Mouse (Mus musculus) heart, embryonic 11.5 days (tissue): Measurements from ENCODE around the gene Gm26602. TPM values are rescaled to one million over a fixed set of nuclear protein-coding genes. Genes with fewer than 3 reads are reported as not detected.
A peak's percentile ranks its signal among the peaks of the same experiment; 100 is the strongest.
"Not testable (repeated sequence)": the region's sequence is repeated elsewhere in the genome, so short reads cannot be mapped to it uniquely, and the experiment has no call there.

Experiments
- ATAC-seq: fragments of 200-750 bp; cut with Nextera tagmentation; replicated peaks from 2 replicates; pipeline ENCODE4 v1.8.0; 2017; ENCODE audit warnings: moderate library complexity; ENCODE audit not compliant: insufficient number of reproducible peaks, low FRiP score, low TSS enrichment
- H3K27ac ChIP-seq: fragments of 300-500 bp; sonication (generic); 2 replicates; pipeline ENCODE4 v1.5.1; 2014; ENCODE audit warnings: mild to moderate bottlenecking, low read depth, low read length
- H3K27me3 ChIP-seq: fragments of 300-500 bp; sonication (generic); 2 replicates; pipeline ENCODE4 v1.6.1; 2014; ENCODE audit warnings: mild to moderate bottlenecking, low read length, mixed read lengths; ENCODE audit not compliant: control insufficient read depth, insufficient read depth
- H3K36me3 ChIP-seq: fragments of 300-500 bp; sonication (generic); 2 replicates; pipeline ENCODE4 v1.6.1; 2014; ENCODE audit warnings: mild to moderate bottlenecking, low read length, moderate library complexity, mixed read lengths; ENCODE audit not compliant: control insufficient read depth, insufficient read depth
- H3K4me1 ChIP-seq: fragments of 300-500 bp; sonication (generic); 2 replicates; pipeline ENCODE4 v1.6.1; 2014; ENCODE audit warnings: low read length; ENCODE audit not compliant: control insufficient read depth, insufficient read depth
- H3K4me2 ChIP-seq: fragments of 300-500 bp; sonication (generic); 2 replicates; pipeline ENCODE4 v1.6.1; 2014; ENCODE audit warnings: mild to moderate bottlenecking, moderate library complexity
- H3K4me3 ChIP-seq: fragments of 300-500 bp; sonication (generic); 2 replicates; pipeline ENCODE4 v1.5.1; 2014; ENCODE audit warnings: low read depth, low read length
- H3K9ac ChIP-seq: fragments of 300-500 bp; sonication (generic); 2 replicates; pipeline ENCODE4 v1.6.1; 2014; ENCODE audit warnings: mild to moderate bottlenecking, low read depth, low read length, moderate library complexity
- H3K9me3 ChIP-seq: fragments of 300-500 bp; sonication (generic); replicated peaks from 2 replicates; pipeline ENCODE4 v1.6.1; 2016; ENCODE audit warnings: low read length; ENCODE audit not compliant: control insufficient read depth
- WGBS: fragments of 180-500 bp; shearing (Covaris S2); extraction: QIAGEN DNeasy Blood & Tissue Kit; methylation state at CpG from one replicate; pipeline ENCODE4 v1.1.7; 2014; ENCODE audit not compliant: insufficient replicate concordance; 5-methylcytosine and 5-hydroxymethylcytosine counted together
- polyA plus RNA-seq: library from polyadenylated mRNA; unstranded; fragments of >200 nt; fragmentation: Nextera tagmentation; extraction: Ambion mirVana; gene quantifications from 2 replicates; pipeline ENCODE4 v1.2.1, GENCODE M21; 2014

The Gm26602 gene
- polyA plus RNA-seq, 1 experiment from 2014 or later: 8.1 TPM

- ATAC-seq, H3K27me3 ChIP-seq, H3K9ac ChIP-seq, H3K9me3 ChIP-seq, H3K27ac ChIP-seq, H3K4me2 ChIP-seq, H3K4me3 ChIP-seq, H3K4me1 ChIP-seq: not testable (repeated sequence)
- 45% methylated on average over 22 of the region's 22 CpGs for WGBS
- peaks cover 10% of the 10 kb centered on the region; the same call in 1 of the 2 replicates for H3K36me3 ChIP-seq
These were observed 18.1 kb upstream of the Gm26602 start for GRCm38 (mm10) chr10:79892451-79893118.

- Histone ChIP-seq H3K9ac (no peak overlapping the region), H3K4me2 (no peak overlapping the region), H3K4me1 (no peaks in the 10 kb centered on the region), H3K36me3 (peaks cover 15% of the 10 kb centered on the region), H3K4me3 (no peak overlapping the region), H3K27me3 (no peaks in the 10 kb centered on the region), H3K9me3 (no peaks in the 10 kb centered on the region), H3K27ac (no peak overlapping the region)
- 91% methylated on average over 16 of the region's 16 CpGs for WGBS
- no peak for ATAC-seq
These were observed 14.3 kb upstream of the Gm26602 start for GRCm38 (mm10) chr10:79896306-79896705.

GRCm38 (mm10) chr10:79896814-79897213 lies 13.8 kb upstream of the Gm26602 start:
- H3K9me3 ChIP-seq: no peaks in the 10 kb centered on the region
- no peaks in the 10 kb centered on the region for H3K27me3 ChIP-seq
- WGBS: 83% methylated on average over 13 of the region's 13 CpGs
- H3K4me1 ChIP-seq: no peaks in the 10 kb centered on the region
- H3K9ac ChIP-seq: no peak overlapping the region
- no peak overlapping the region for H3K27ac ChIP-seq
- ATAC-seq: no peak
- peaks cover 15% of the 10 kb centered on the region for H3K36me3 ChIP-seq
- H3K4me3 ChIP-seq: no peak overlapping the region
- H3K4me2 ChIP-seq: no peak overlapping the region

GRCm38 (mm10) chr10:79897316-79898245 lies 13.1 kb upstream of the Gm26602 start:
- no peak overlapping the region for H3K27ac ChIP-seq
- no peaks in the 10 kb centered on the region for H3K9me3 ChIP-seq
- H3K4me1 ChIP-seq: no peaks in the 10 kb centered on the region
- H3K9ac ChIP-seq: no peak overlapping the region
- WGBS: 48% methylated on average over 20 of the region's 20 CpGs
- H3K4me2 ChIP-seq: no peak overlapping the region
- no peak overlapping the region for H3K4me3 ChIP-seq
- no peaks in the 10 kb centered on the region for H3K27me3 ChIP-seq
- H3K36me3 ChIP-seq: peaks cover 15% of the 10 kb centered on the region
- ATAC-seq: no peak

- no peak for ATAC-seq
- no peaks in the 10 kb centered on the region for H3K4me1 ChIP-seq
- H3K9me3 ChIP-seq: no peaks in the 10 kb centered on the region
- no peak overlapping the region for H3K4me3 ChIP-seq
- 77% methylated on average over 2 of the region's 2 CpGs for WGBS
- H3K27me3 ChIP-seq: no peaks in the 10 kb centered on the region
- H3K36me3 ChIP-seq: peaks cover 21% of the 10 kb centered on the region
- no peak overlapping the region for H3K4me2 ChIP-seq
- no peak overlapping the region for H3K9ac ChIP-seq
- no peak overlapping the region for H3K27ac ChIP-seq
These were observed 9.7 kb upstream of the Gm26602 start for GRCm38 (mm10) chr10:79900951-79901410.

GRCm38 (mm10) chr10:79906712-79907111 lies 3.9 kb upstream of the Gm26602 start:
- WGBS: 97% methylated on average over 9 of the region's 9 CpGs
- no peak for ATAC-seq
- H3K9me3 ChIP-seq: no peaks in the 10 kb centered on the region
- H3K4me2 ChIP-seq: no peak overlapping the region
- no peaks in the 10 kb centered on the region for H3K4me1 ChIP-seq
- no peak overlapping the region for H3K27ac ChIP-seq
- no peak overlapping the region for H3K4me3 ChIP-seq
- peaks cover 18% of the 10 kb centered on the region for H3K36me3 ChIP-seq
- H3K27me3 ChIP-seq: no peaks in the 10 kb centered on the region
- no peak overlapping the region for H3K9ac ChIP-seq

GRCm38 (mm10) chr10:79907415-79907814 lies 3.2 kb upstream of the Gm26602 start:
- Histone ChIP-seq H3K4me2 (no peak overlapping the region), H3K27ac (no peak overlapping the region), H3K4me1 (no peaks in the 10 kb centered on the region), H3K36me3 (peaks cover 18% of the 10 kb centered on the region), H3K9ac (no peak overlapping the region), H3K9me3 (no peaks in the 10 kb centered on the region), H3K4me3 (no peak overlapping the region), H3K27me3 (no peaks in the 10 kb centered on the region)
- WGBS: 94% methylated on average over 10 of the region's 10 CpGs
- no peak for ATAC-seq

GRCm38 (mm10) chr10:79908167-79909091 lies 2.2 kb upstream of the Gm26602 start, which contains the start of gene Med16:
Gene Med16 (minus strand): TSS chr10:79908923.
- H3K4me2 ChIP-seq: peak within 1 kb of the TSS; percentile 59
- no peaks in the 10 kb centered on the region for H3K9me3 ChIP-seq
- H3K27me3 ChIP-seq: no peaks in the 10 kb centered on the region
- peak within 1 kb of the TSS; percentile 97 for H3K9ac ChIP-seq
- 3% methylated on average over 52 of the region's 52 CpGs for WGBS
- no peaks in the 10 kb centered on the region for H3K4me1 ChIP-seq
- peak within 1 kb of the TSS; percentile 92 for H3K27ac ChIP-seq
- ATAC-seq: peak; percentile 95
- peaks cover 18% of the 10 kb centered on the region for H3K36me3 ChIP-seq
- H3K4me3 ChIP-seq: peak within 1 kb of the TSS; percentile 71
